Mouse (Mus musculus): ENCODE results near the gene Mterf1a. TPM values are rescaled to one million over a fixed set of nuclear protein-coding genes. Genes with fewer than 3 reads are reported as not detected.
"Not testable (repeated sequence)": the region's sequence is repeated elsewhere in the genome, so short reads cannot be mapped to it uniquely, and the experiment has no call there.

Mterf1a gene
- total and polyA plus RNA-seq, 2 experiments: 0.57 to 4.9 TPM

DNA sequence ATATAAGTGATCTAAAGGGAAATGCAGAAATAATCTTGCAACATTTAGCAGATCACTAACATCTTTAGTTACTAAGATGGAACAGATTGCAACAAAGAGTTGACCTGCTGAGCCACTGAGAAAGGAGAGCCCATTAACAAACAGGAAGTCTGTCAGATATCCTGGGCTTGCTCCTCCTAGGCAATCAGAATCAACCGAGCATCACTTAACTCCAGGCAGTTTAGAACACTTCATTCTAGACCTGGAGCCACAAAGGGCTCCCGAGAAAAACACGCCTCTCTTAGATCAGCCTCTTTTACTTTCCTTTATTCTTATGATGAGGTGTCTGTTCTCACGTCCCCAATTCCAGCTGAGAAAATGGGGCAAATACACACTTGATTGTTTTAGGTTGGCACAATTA lies 32.9 kb upstream of the Mterf1a start:
- TF ChIP-seq POLR2A (IDR thresholded peaks at IDR 0.05; ENCODE audit: extremely low read depth, insufficient read depth, low read length) (no peak), CTCF (IDR thresholded peaks at IDR 0.05; ENCODE audit: low read depth, low read length) (no peak)
- H3K9ac ChIP-seq (ENCODE audit: low read depth, low read length): no peak overlapping the region
- 76% methylated on average over 4 of the region's 4 CpGs for WGBS
- H3K36me3 ChIP-seq (ENCODE audit: control insufficient read depth, insufficient read depth, low read length): no peaks in the 10 kb centered on the region
- no peaks in the 10 kb centered on the region for H3K27me3 ChIP-seq (ENCODE audit: control insufficient read depth, insufficient read depth, low read length)
- H3K79me2 ChIP-seq (ENCODE audit: control insufficient read depth, insufficient read depth, low read length): peaks cover 16% of the 10 kb centered on the region; the same call in 1 of the 2 replicates
- no peak for DNase-seq (ENCODE audit: extremely low read depth, low read depth, low spot score)
- peaks cover 7% of the 10 kb centered on the region for H3K4me1 ChIP-seq (ENCODE audit: control insufficient read depth, insufficient read depth, low read length)
- no peak overlapping the region for H3K27ac ChIP-seq (replicated peaks; ENCODE audit: insufficient read depth, low read depth, low read length)
- H3K4me3 ChIP-seq (ENCODE audit: insufficient read depth, low read depth, low read length): no peak overlapping the region

- Histone ChIP-seq H3K4me1 (ENCODE audit: control insufficient read depth, insufficient read depth, low read length) (no peaks in the 10 kb centered on the region; the same call in 1 of the 2 replicates), H3K4me3 (ENCODE audit: insufficient read depth, low read depth, low read length) (no peak overlapping the region), H3K27me3 (ENCODE audit: control insufficient read depth, insufficient read depth, low read length) (no peaks in the 10 kb centered on the region), H3K27ac (replicated peaks; ENCODE audit: insufficient read depth, low read depth, low read length) (no peak overlapping the region), H3K9ac (ENCODE audit: low read depth, low read length) (no peak overlapping the region), H3K36me3 (ENCODE audit: control insufficient read depth, insufficient read depth, low read length) (no peaks in the 10 kb centered on the region), H3K79me2 (ENCODE audit: control insufficient read depth, insufficient read depth, low read length) (no peaks in the 10 kb centered on the region)
- no peak for DNase-seq (ENCODE audit: extremely low read depth, low read depth, low spot score)
- WGBS: 90% methylated on average over 2 of the region's 2 CpGs
- TF ChIP-seq POLR2A (IDR thresholded peaks at IDR 0.05; ENCODE audit: extremely low read depth, insufficient read depth, low read length): no peak
- TF ChIP-seq CTCF (IDR thresholded peaks at IDR 0.05; ENCODE audit: low read depth, low read length): no peak
Measured at GRCm38 (mm10) chr5:3922350-3922749, 28.6 kb upstream of the Mterf1a start.

DNA sequence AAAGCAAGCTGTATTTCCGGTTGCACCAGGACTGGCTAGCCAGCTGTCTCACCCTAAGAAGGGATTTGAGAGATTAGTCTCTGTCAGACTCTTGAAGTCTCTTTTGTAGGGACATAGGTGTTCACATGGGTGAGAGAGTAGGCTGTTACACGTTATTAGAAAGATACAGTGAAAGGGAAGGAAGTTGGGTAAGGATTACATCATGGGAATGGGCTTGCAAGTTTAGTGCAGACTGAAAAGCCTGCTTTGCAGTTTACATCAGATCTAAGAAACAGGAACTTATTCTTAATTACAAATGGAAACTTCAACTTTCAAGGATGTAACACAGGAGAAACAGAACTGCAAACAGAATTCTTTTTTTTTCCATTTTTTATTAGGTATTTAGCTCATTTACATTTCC lies 11.7 kb upstream of the Mterf1a start:
- H3K4me3 ChIP-seq (ENCODE audit: insufficient read depth, low read depth, low read length): no peak overlapping the region
- TF ChIP-seq CTCF (IDR thresholded peaks at IDR 0.05; ENCODE audit: low read depth, low read length) (no peak), POLR2A (IDR thresholded peaks at IDR 0.05; ENCODE audit: extremely low read depth, insufficient read depth, low read length) (no peak)
- no peak overlapping the region for H3K9ac ChIP-seq (ENCODE audit: low read depth, low read length)
- no peaks in the 10 kb centered on the region for H3K27me3 ChIP-seq (ENCODE audit: control insufficient read depth, insufficient read depth, low read length)
- H3K79me2 ChIP-seq (ENCODE audit: control insufficient read depth, insufficient read depth, low read length): no peaks in the 10 kb centered on the region
- no peaks in the 10 kb centered on the region for H3K4me1 ChIP-seq (ENCODE audit: control insufficient read depth, insufficient read depth, low read length)
- H3K36me3 ChIP-seq (ENCODE audit: control insufficient read depth, insufficient read depth, low read length): no peaks in the 10 kb centered on the region
- 66% methylated on average over 2 of the region's 2 CpGs for WGBS
- DNase-seq (ENCODE audit: extremely low read depth, low read depth, low spot score): no peak
- H3K27ac ChIP-seq (replicated peaks; ENCODE audit: insufficient read depth, low read depth, low read length): no peak overlapping the region

DNA sequence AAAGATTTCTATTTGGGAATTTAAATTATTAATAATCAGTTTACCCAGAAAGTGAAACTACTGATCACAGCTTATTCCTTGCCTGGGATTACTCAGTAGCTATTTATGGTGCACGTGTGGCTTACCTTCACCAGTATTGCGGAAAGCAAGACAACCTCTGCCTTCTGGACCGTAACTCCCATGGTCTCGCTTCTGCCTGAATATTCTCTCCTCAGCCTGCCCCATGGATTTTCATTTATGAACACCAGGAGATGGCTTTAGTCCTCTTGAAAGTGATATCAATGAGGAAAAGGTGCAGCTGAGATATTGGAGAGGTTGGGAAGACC lies 524 bp upstream of the Mterf1a start:
- H3K4me1 ChIP-seq (ENCODE audit: control insufficient read depth, insufficient read depth, low read length); H3K4me3 ChIP-seq (ENCODE audit: insufficient read depth, low read depth, low read length); H3K36me3 ChIP-seq (ENCODE audit: control insufficient read depth, insufficient read depth, low read length); H3K9ac ChIP-seq (ENCODE audit: low read depth, low read length); DNase-seq (ENCODE audit: extremely low read depth, low read depth, low spot score); H3K27me3 ChIP-seq (ENCODE audit: control insufficient read depth, insufficient read depth, low read length); H3K79me2 ChIP-seq (ENCODE audit: control insufficient read depth, insufficient read depth, low read length); H3K27ac ChIP-seq (replicated peaks; ENCODE audit: insufficient read depth, low read depth, low read length): not testable (repeated sequence)
- 97% methylated on average over 4 of the region's 4 CpGs for WGBS

DNA sequence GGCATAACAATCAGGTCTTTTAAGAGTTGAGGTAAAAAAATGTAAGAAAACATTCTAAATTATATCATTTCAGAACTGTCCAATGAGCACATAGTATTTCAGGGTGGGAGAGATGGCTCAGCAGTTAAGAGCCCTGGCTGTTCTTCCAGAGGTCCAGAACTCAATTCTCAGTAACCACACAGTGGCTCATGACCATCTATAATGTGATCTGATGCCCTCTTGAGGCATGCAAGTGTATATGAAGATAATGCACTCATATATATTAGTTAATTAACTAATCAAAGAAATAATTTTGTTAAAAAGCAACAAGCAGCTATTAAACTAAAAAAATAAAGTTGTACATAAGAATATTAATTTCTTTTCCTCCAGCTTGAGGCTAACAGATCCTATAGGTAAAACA lies 4.5 kb downstream of the Mterf1a start:
- H3K27ac ChIP-seq (replicated peaks; ENCODE audit: insufficient read depth, low read depth, low read length): no peak overlapping the region
- TF ChIP-seq POLR2A (IDR thresholded peaks at IDR 0.05; ENCODE audit: extremely low read depth, insufficient read depth, low read length) (no peak), CTCF (IDR thresholded peaks at IDR 0.05; ENCODE audit: low read depth, low read length) (no peak)
- no peak overlapping the region for H3K4me3 ChIP-seq (ENCODE audit: insufficient read depth, low read depth, low read length)
- no peaks in the 10 kb centered on the region for H3K27me3 ChIP-seq (ENCODE audit: control insufficient read depth, insufficient read depth, low read length)
- no peaks in the 10 kb centered on the region; the same call in 1 of the 2 replicates for H3K4me1 ChIP-seq (ENCODE audit: control insufficient read depth, insufficient read depth, low read length)
- H3K36me3 ChIP-seq (ENCODE audit: control insufficient read depth, insufficient read depth, low read length): no peaks in the 10 kb centered on the region
- H3K9ac ChIP-seq (ENCODE audit: low read depth, low read length): no peak overlapping the region
- no peak for DNase-seq (ENCODE audit: extremely low read depth, low read depth, low spot score)
- H3K79me2 ChIP-seq (ENCODE audit: control insufficient read depth, insufficient read depth, low read length): no peaks in the 10 kb centered on the region

DNA sequence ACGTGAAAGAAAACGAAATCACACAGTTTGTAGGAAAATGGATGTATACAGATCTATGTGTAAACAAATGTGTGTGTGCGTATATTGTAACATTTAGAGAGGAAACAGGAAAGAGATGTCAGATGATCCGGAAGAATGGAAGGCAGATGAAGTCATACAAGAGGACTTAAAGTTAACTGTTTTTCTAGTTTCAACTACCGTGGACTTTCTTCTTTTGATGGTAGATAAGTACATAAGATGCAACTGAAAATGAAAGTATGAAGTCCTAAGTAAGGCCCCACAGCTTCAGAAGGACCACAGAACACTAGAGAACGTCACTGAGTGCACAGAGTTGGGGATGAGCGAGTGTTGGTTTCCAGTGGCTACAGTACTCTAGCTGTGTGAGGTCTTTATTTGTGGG lies 6.9 kb downstream of the Mterf1a start:
- not testable (repeated sequence) for DNase-seq (ENCODE audit: extremely low read depth, low read depth, low spot score); H3K79me2 ChIP-seq (ENCODE audit: control insufficient read depth, insufficient read depth, low read length); H3K4me3 ChIP-seq (ENCODE audit: insufficient read depth, low read depth, low read length); H3K36me3 ChIP-seq (ENCODE audit: control insufficient read depth, insufficient read depth, low read length); H3K9ac ChIP-seq (ENCODE audit: low read depth, low read length); H3K27ac ChIP-seq (replicated peaks; ENCODE audit: insufficient read depth, low read depth, low read length); H3K27me3 ChIP-seq (ENCODE audit: control insufficient read depth, insufficient read depth, low read length); H3K4me1 ChIP-seq (ENCODE audit: control insufficient read depth, insufficient read depth, low read length)
- 80% methylated on average over 7 of the region's 7 CpGs for WGBS

Data from liver, adult 2 months (tissue).